Mouse (Mus musculus) layer of hippocampus, adult 9-10 months (tissue): ENCODE results near the gene Lyve1.

Source experiments
- DNase-seq: peaks from one replicate; pipeline ENCODE4 v3.0.0; 2022; ENCODE audit warnings: low spot score

The Lyve1 gene

GRCm38 (mm10) chr7:110809585-110810557 lies 53.2 kb downstream of the Lyve1 start:
- DNase-seq, result no peak

GRCm38 (mm10) chr7:110808962-110809361 lies 54.1 kb downstream of the Lyve1 start:
- DNase-seq, result no peak

- DNase-seq, result no peak
Measured at GRCm38 (mm10) chr7:110807460-110808030, 55.5 kb downstream of the Lyve1 start.

- no peak for DNase-seq
Measured at GRCm38 (mm10) chr7:110804266-110804665, 58.8 kb downstream of the Lyve1 start.

- DNase-seq, result no peak
Measured at GRCm38 (mm10) chr7:110803131-110803530, 59.9 kb downstream of the Lyve1 start.

GRCm38 (mm10) chr7:110801028-110801427 lies 62.0 kb downstream of the Lyve1 start:
- peak; percentile 93 for DNase-seq
